Mouse (Mus musculus): ENCODE data around the gene Bcl10. TPM values are rescaled to one million over a fixed set of nuclear protein-coding genes. Genes with fewer than 3 reads are reported as not detected.

Gene Bcl10
- polyA plus RNA-seq (2017; shearing (Covaris generic)) = 114 TPM

GRCm38 (mm10) chr3:145922019-145922854 lies at the start of gene Bcl10:
Gene Bcl10, plus strand, starts transcription at chr3:145922804.

DNA sequence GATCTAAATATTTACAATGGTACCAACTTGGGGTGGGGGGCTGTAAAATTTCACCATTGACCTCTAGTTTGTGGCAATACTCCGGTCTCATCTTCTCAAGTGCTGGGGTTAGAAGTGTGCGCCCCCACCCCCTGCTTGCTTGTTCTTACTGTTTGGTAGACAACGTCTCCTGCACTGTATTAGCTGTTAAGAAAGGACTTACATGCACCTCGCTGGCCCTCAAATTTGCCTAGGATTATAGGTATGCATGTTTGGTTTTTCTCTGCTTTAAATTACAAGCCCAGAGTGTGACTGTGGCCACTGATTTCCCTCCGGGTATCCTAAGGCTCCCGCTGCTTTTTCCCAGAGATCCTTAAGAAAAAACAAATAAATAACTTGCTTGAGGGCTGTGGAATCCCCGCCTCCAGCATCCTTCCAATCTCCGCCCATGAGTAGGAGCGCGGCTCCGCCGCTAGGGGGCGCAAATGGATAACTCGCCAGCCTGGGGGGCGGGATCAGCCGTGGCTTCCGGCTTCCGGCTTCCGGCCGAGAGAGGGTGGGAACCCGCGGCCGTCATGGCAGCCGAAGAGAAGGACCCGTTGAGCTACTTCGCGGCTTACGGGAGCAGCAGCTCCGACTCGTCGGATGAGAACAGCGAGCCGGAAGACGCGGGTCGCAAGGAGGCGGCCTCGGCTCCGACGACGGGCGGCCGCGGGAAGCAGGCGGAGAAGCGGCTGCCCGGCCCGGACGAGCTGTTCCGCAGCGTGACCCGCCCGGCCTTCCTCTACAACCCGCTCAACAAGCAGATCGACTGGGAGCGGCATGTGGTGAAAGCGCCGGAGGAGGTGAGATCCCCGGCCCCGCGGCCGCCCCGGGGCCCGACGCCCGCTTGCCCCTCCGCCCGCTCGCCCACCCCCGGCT lies 15.2 kb downstream of the Bcl10 start, which contains the start of gene 2410004B18Rik:
TSS of gene 2410004B18Rik (plus strand) at position 510 of the 900 bp plus-strand sequence.

Other genes with a start within 250 kb of the Bcl10 start
- gene Ddah1, start 164.1 kb upstream of the Bcl10 start, polyA plus RNA-seq (2017; shearing (Covaris generic)) = not detected
- 17.1 TPM for gene 2410004B18Rik, start 15.2 kb downstream of the Bcl10 start, polyA plus RNA-seq (2017; shearing (Covaris generic))
- 0.10 TPM for gene Syde2, start 65.1 kb downstream of the Bcl10 start, polyA plus RNA-seq (2017; shearing (Covaris generic))
- not detected for gene Wdr63, start 185.3 kb downstream of the Bcl10 start, polyA plus RNA-seq (2017; shearing (Covaris generic))
- gene Mcoln3, start 194.6 kb downstream of the Bcl10 start, polyA plus RNA-seq (2017; shearing (Covaris generic)) = 7.4 TPM
- 2.5 TPM for gene Mcoln2, start 227.0 kb downstream of the Bcl10 start, polyA plus RNA-seq (2017; shearing (Covaris generic))